Mouse (Mus musculus): Measurements from ENCODE around the gene Atp5k.

Gene Atp5k

GRCm38 (mm10) chr5:108431196-108431595, 3.1 kb downstream of the Atp5k start:
- no peak for DNase-seq (ENCODE audit: low read depth in 1 of 2, low spot score in 2 of 2)

- DNase-seq (ENCODE audit: low read depth in 1 of 2, low spot score in 2 of 2) = peak in 1 of 2 experiments; percentile 18
Measured at GRCm38 (mm10) chr5:108427186-108427585, 7.1 kb downstream of the Atp5k start.

- DNase-seq (ENCODE audit: low read depth in 1 of 2, low spot score in 2 of 2) = no peak
Measured at GRCm38 (mm10) chr5:108423427-108423826, 10.8 kb downstream of the Atp5k start.

- DNase-seq (ENCODE audit: low read depth in 1 of 2, low spot score in 2 of 2) = no peak
Measured at GRCm38 (mm10) chr5:108422741-108423140, 11.5 kb downstream of the Atp5k start.

- DNase-seq (ENCODE audit: low read depth in 1 of 2, low spot score in 2 of 2) = no peak
Measured at GRCm38 (mm10) chr5:108414711-108415110, 19.5 kb downstream of the Atp5k start.

- DNase-seq (ENCODE audit: low read depth in 1 of 2, low spot score in 2 of 2) = no peak
Measured at GRCm38 (mm10) chr5:108406977-108407376, 27.3 kb downstream of the Atp5k start.

GRCm38 (mm10) chr5:108405460-108405859, 28.8 kb downstream of the Atp5k start:
- no peak for DNase-seq (ENCODE audit: low read depth in 1 of 2, low spot score in 2 of 2)

GRCm38 (mm10) chr5:108403453-108403852, 30.8 kb downstream of the Atp5k start:
- no peak for DNase-seq (ENCODE audit: low read depth in 1 of 2, low spot score in 2 of 2)

- DNase-seq (ENCODE audit: low read depth in 1 of 2, low spot score in 2 of 2) = no peak
Measured at GRCm38 (mm10) chr5:108389744-108390143, 44.5 kb downstream of the Atp5k start.

- DNase-seq (ENCODE audit: low read depth in 1 of 2, low spot score in 2 of 2) = no peak
Measured at GRCm38 (mm10) chr5:108388201-108388600, 46.0 kb downstream of the Atp5k start, which contains the start of gene Pde6b. Gene Pde6b, plus strand, starts transcription at chr5:108388391.

GRCm38 (mm10) chr5:108386449-108386848, 47.8 kb downstream of the Atp5k start:
- no peak for DNase-seq (ENCODE audit: low read depth in 1 of 2, low spot score in 2 of 2)

GRCm38 (mm10) chr5:108385632-108386031, 48.6 kb downstream of the Atp5k start:
- DNase-seq (ENCODE audit: low read depth in 1 of 2, low spot score in 2 of 2) = no peak
